Mouse (Mus musculus): ENCODE measurements around the gene Gm21731. TPM values are rescaled to one million over a fixed set of nuclear protein-coding genes. Genes with fewer than 3 reads are reported as not detected.
"Not testable (repeated sequence)": the region's sequence is repeated elsewhere in the genome, so short reads cannot be mapped to it uniquely, and the experiment has no call there.

Gene Gm21731
- not detected in 2 replicates for polyA plus RNA-seq (2012; rRNA removed)

GRCm38 (mm10) chr13:120238811-120239210, at the start of gene Gm21731:
Gene Gm21731, plus strand, starts transcription at chr13:120239111.
- DNase-seq; H3K4me1 ChIP-seq (ENCODE audit: control insufficient read depth, insufficient read depth, low read length); H3K27ac ChIP-seq (ENCODE audit: insufficient read depth, low read depth, low read length); H3K36me3 ChIP-seq (ENCODE audit: control insufficient read depth, insufficient read depth, low read length); H3K4me3 ChIP-seq (ENCODE audit: insufficient read depth, low read depth, low read length); H3K27me3 ChIP-seq (replicated peaks; ENCODE audit: control insufficient read depth, insufficient read depth, low read length): not testable (repeated sequence)

GRCm38 (mm10) chr13:120196189-120196821, 42.6 kb upstream of the Gm21731 start:
- H3K4me3 ChIP-seq (ENCODE audit: insufficient read depth, low read depth, low read length); H3K4me1 ChIP-seq (ENCODE audit: control insufficient read depth, insufficient read depth, low read length); H3K27ac ChIP-seq (ENCODE audit: insufficient read depth, low read depth, low read length); DNase-seq; H3K36me3 ChIP-seq (ENCODE audit: control insufficient read depth, insufficient read depth, low read length); H3K27me3 ChIP-seq (replicated peaks; ENCODE audit: control insufficient read depth, insufficient read depth, low read length): not testable (repeated sequence)
- WGBS = 77% methylated on average over 7 of the region's 8 CpGs

DNA sequence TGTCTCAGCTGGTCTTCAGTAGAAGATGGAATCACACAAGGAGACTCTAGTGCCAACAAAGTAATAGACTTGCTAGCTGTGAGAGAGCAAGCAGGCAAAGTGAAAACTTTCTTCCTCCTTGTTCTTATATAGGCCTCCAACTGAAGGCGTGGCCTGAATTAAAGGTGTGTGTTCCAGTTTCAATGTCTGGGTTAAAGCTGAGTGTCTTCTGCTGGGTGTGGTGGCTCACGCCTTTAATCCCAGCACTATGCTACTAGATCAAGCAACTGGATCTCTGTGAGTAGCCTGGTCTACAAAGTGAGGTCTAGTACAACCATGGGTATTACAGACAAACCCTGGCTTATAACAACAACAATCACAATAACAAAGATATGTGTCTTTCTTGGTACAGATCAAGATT, 23.1 kb upstream of the Gm21731 start, which contains the start of gene Gm21762:
Gene Gm21762 (minus strand): TSS at position 101 of the 400 bp plus-strand sequence.
- not testable (repeated sequence) for DNase-seq; H3K4me1 ChIP-seq (ENCODE audit: control insufficient read depth, insufficient read depth, low read length); H3K4me3 ChIP-seq (ENCODE audit: insufficient read depth, low read depth, low read length); H3K27ac ChIP-seq (ENCODE audit: insufficient read depth, low read depth, low read length); H3K36me3 ChIP-seq (ENCODE audit: control insufficient read depth, insufficient read depth, low read length); H3K27me3 ChIP-seq (replicated peaks; ENCODE audit: control insufficient read depth, insufficient read depth, low read length)
- no CpG with 5 or more reads among the region's 2 CpGs for WGBS

GRCm38 (mm10) chr13:120220922-120221321, 18.0 kb upstream of the Gm21731 start:
- WGBS = 79% methylated on average over 5 of the region's 5 CpGs
- H3K4me3 ChIP-seq (ENCODE audit: insufficient read depth, low read depth, low read length); H3K27ac ChIP-seq (ENCODE audit: insufficient read depth, low read depth, low read length); DNase-seq; H3K4me1 ChIP-seq (ENCODE audit: control insufficient read depth, insufficient read depth, low read length); H3K27me3 ChIP-seq (replicated peaks; ENCODE audit: control insufficient read depth, insufficient read depth, low read length); H3K36me3 ChIP-seq (ENCODE audit: control insufficient read depth, insufficient read depth, low read length): not testable (repeated sequence)

DNA sequence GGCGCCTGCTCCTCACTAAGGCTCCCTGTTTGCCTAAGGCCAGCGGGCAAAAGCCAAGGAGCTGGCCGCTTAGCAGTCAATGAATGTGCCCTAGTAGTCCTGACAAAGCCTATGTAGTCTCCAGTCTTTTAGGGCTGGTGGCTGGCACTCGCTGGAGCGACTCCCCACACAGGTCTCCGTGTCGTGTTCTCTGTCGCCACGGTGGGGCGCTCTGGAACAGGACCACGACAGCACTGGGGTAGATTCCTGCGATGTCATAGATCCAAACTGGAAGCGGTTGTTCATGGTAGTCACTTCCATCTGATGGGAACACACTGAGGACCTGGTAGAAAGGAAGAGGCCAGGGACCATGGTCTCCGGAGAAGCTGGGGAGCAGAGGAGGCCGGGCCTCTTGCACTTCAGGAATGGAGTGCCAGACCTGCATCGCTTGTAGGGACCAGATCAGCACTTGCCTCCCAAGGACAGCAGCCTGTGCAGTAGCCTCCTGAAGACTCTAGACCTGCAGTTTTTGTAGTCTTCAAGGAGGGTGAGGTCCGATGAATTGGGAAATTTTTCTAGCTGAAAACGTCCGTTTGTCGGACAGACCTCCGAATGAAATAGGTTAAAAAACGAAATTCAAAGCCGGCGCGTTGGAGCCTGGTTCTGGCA, 15.8 kb upstream of the Gm21731 start:
- WGBS = 93% methylated on average over 16 of the region's 25 CpGs

GRCm38 (mm10) chr13:120231798-120232197, 7.1 kb upstream of the Gm21731 start:
- not testable (repeated sequence) for DNase-seq; H3K27me3 ChIP-seq (replicated peaks; ENCODE audit: control insufficient read depth, insufficient read depth, low read length); H3K4me3 ChIP-seq (ENCODE audit: insufficient read depth, low read depth, low read length); H3K27ac ChIP-seq (ENCODE audit: insufficient read depth, low read depth, low read length); H3K36me3 ChIP-seq (ENCODE audit: control insufficient read depth, insufficient read depth, low read length); H3K4me1 ChIP-seq (ENCODE audit: control insufficient read depth, insufficient read depth, low read length)
- 95% methylated on average over 17 of the region's 17 CpGs for WGBS

More for the DNA sequence above, 15.8 kb upstream of the Gm21731 start:
- H3K36me3 ChIP-seq (ENCODE audit: control insufficient read depth, insufficient read depth, low read length); H3K27me3 ChIP-seq (replicated peaks; ENCODE audit: control insufficient read depth, insufficient read depth, low read length); H3K4me1 ChIP-seq (ENCODE audit: control insufficient read depth, insufficient read depth, low read length); H3K27ac ChIP-seq (ENCODE audit: insufficient read depth, low read depth, low read length); DNase-seq; H3K4me3 ChIP-seq (ENCODE audit: insufficient read depth, low read depth, low read length): not testable (repeated sequence)

DNA sequence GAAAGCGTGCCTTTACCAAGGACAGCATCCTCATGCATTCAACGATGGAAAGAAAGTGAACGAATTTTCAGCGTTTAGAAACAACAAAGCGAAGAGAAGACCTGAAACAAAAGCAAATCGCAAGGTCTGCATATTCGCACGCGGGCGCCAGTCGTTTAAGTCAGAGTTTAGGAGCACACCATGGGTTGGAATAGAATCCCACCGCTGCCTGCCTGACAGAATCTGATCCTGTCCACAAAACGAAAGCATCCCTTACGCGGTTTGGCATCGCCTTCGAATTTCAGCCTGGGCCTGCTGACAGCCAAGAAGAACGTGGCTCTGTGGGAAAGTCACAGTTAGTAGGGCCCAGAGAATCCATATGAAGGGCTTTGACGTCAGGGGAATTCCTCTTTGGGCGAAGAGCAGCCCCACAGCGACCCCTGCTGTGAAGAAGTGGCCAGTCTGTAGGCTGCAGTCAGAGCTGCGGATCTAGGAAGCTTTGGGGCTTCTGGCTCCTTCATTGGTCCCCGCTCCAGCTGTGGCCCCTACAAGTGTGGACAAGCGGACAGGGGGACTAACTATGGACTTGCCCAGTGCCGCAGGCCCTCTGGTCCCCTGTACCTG, 6.4 kb upstream of the Gm21731 start:
- not testable (repeated sequence) for H3K4me1 ChIP-seq (ENCODE audit: control insufficient read depth, insufficient read depth, low read length); H3K27me3 ChIP-seq (replicated peaks; ENCODE audit: control insufficient read depth, insufficient read depth, low read length); DNase-seq; H3K36me3 ChIP-seq (ENCODE audit: control insufficient read depth, insufficient read depth, low read length); H3K4me3 ChIP-seq (ENCODE audit: insufficient read depth, low read depth, low read length); H3K27ac ChIP-seq (ENCODE audit: insufficient read depth, low read depth, low read length)
- 79% methylated on average over 13 of the region's 25 CpGs for WGBS

- 77% methylated on average over 2 of the region's 3 CpGs for WGBS
- H3K27me3 ChIP-seq (replicated peaks; ENCODE audit: control insufficient read depth, insufficient read depth, low read length); H3K36me3 ChIP-seq (ENCODE audit: control insufficient read depth, insufficient read depth, low read length); H3K27ac ChIP-seq (ENCODE audit: insufficient read depth, low read depth, low read length); H3K4me3 ChIP-seq (ENCODE audit: insufficient read depth, low read depth, low read length); H3K4me1 ChIP-seq (ENCODE audit: control insufficient read depth, insufficient read depth, low read length); DNase-seq: not testable (repeated sequence)
Observed at GRCm38 (mm10) chr13:120251208-120251924, 12.5 kb downstream of the Gm21731 start.

DNA sequence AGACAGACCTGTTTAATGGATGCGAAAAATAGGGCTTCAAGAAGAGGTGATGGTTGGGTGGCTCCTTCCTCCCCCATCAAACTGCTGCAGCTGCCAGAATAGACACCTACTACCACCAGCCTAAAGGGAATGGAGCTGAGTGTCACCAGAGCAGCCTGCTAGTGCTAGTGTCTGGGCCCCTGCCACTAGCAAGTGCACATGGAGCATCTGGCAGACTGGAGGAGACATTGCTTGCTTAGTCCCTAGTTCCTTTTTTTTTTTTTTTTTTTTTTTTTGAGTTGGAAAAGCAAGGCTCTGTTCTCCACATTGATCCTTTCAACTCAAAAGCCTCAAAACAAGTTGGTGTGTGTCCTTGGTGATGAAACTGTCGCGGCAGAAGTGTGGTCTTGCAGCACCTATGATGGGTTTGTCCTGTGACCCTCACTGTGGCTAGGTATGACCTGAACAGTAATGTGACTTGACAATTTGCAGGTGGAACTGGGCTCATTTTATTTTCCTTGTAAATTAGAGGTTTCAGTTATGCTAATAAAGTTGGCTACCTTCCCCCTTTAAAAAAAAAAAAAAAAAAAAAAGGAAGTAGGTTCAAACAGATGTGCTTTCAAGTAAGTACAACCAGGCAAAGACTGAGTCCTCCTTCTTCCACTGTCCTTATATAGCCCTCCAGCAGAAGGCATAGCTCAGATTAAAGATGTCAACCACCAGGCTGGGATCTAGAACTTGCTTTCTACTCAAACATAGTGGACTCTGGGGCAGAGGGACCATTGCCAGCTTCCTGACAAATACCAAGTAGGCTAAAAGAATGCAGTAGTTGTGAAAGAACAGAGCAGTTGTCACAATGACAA, 20.1 kb downstream of the Gm21731 start:
- H3K27me3 ChIP-seq (replicated peaks; ENCODE audit: control insufficient read depth, insufficient read depth, low read length) = not testable (repeated sequence)

DNA sequence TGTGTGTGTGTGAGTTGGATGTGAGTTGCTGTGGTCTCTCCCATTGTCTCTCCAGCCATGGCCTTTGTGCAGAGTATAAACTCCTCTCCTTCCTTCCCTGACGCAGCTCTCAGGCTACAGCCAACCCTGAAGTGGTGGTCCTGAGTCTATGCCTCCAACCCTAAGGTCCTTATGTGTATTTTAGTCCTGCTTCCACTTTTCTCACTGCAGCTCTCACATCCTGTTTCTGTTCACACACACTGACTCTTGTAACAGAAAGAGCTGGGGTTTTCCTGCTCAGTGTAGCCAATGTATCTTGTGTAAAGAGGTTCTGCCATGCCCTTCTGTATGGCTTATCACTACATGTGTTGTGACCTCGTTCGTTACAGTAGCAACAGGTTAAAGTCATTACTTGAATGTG, 20.8 kb downstream of the Gm21731 start:
- not testable (repeated sequence) for H3K4me3 ChIP-seq (ENCODE audit: insufficient read depth, low read depth, low read length); H3K36me3 ChIP-seq (ENCODE audit: control insufficient read depth, insufficient read depth, low read length); H3K4me1 ChIP-seq (ENCODE audit: control insufficient read depth, insufficient read depth, low read length); H3K27me3 ChIP-seq (replicated peaks; ENCODE audit: control insufficient read depth, insufficient read depth, low read length); DNase-seq; H3K27ac ChIP-seq (ENCODE audit: insufficient read depth, low read depth, low read length)
- 67% methylated on average over 3 of the region's 3 CpGs for WGBS

More for the DNA sequence above, 20.1 kb downstream of the Gm21731 start:
- H3K36me3 ChIP-seq (ENCODE audit: control insufficient read depth, insufficient read depth, low read length); H3K27ac ChIP-seq (ENCODE audit: insufficient read depth, low read depth, low read length); DNase-seq; H3K4me3 ChIP-seq (ENCODE audit: insufficient read depth, low read depth, low read length); H3K4me1 ChIP-seq (ENCODE audit: control insufficient read depth, insufficient read depth, low read length): not testable (repeated sequence)
- WGBS = 80% methylated on average over 3 of the region's 3 CpGs

Data from kidney, adult 2 months (tissue).